Mouse (Mus musculus): ENCODE data around the gene Nectin2. TPM values are rescaled to one million over a fixed set of nuclear protein-coding genes. Genes with fewer than 3 reads are reported as not detected.

Gene Nectin2
- total RNA-seq, 2 experiments from 2014 or later, result 7.9 to 9.1 TPM

DNA sequence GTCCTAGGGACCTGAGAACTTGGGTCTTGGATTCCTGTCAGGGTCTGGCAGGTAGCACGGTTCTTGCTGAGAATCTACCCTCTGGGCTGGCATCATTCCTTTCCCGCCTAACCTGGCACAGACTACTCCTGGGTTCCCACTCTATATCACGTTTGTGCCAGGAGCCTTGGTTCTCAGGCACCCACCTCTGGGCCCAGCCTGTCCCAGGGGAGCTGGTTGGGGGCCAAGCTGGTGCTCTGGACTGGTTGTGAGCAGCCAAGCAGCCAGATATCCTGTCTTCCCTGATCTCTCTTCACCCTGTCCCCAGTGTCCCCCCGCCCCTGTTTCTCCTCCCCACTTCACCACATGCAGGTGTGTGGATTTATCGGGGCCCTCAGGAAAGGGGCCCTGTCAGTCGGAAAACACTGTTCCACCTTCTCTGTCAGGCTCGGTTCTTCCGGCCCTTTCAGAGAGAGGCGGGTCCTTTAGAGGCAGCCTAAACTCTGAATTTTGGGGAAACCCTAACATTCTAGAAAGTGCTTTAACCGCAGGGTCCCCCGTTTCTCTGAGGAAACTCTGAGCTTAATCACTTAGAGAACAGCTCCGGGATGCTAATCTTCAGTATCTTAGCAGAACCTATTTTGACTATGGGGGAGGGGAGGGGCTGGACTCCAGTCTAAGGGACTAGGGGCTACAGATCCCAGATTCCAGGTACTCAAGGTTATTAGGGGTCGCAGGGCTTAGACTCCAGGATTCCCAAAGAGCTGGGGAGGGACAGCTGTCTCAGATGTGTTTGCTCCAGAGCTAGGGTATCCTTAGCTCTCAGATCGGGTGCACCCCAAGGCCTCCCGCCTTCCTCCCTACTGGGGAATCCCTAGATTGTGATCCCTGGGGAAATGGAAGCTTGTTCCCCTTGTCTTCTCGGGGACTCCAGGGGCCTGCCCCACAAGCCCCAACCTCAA lies 19.4 kb upstream of the Nectin2 start:
- no peak for DNase-seq (ENCODE audit: extremely low spot score in 1 of 2, low spot score in 1 of 2)

DNA sequence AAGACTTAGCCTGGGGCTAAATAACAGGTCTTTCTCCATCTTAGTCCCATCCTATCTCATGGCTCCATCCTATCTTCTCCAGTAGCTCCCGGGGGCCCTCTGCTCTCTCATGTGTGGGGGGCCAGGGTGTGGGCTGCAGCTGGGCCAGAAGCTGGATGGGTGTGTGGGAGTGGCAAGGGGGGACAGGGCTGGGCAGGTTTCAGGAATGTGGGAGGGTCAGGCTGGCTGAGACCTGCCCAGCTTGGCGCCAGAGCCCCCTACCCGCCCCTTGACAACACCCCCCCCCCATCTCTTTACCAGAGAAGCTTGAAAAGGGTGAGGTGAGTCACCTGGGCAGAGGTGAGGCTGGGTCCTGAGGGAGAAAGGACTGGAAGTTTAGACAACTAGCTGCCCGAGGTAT lies 18.7 kb upstream of the Nectin2 start:
- DNase-seq (ENCODE audit: extremely low spot score in 1 of 2, low spot score in 1 of 2), result no peak

DNA sequence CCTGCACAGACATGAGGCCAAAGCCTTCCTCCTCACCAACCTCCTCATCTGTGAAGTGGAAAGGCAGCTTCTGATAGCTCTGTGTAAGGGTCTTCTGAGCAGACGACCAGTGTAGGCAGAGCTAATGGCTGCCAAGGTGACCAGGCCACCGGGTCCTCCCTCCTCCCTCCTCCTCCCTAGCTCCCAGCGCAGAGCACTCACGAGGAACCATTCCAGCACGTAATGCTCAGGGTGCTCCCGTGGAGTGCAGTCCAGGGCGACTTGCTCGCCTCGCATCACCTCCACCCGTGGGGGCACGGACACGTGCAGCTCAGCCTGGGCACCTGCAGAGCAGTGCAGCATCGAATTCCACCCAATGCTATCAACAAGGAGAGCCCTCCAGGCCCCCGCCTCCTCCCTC lies 18.0 kb upstream of the Nectin2 start:
- DNase-seq (ENCODE audit: extremely low spot score in 1 of 2, low spot score in 1 of 2), result no peak

DNA sequence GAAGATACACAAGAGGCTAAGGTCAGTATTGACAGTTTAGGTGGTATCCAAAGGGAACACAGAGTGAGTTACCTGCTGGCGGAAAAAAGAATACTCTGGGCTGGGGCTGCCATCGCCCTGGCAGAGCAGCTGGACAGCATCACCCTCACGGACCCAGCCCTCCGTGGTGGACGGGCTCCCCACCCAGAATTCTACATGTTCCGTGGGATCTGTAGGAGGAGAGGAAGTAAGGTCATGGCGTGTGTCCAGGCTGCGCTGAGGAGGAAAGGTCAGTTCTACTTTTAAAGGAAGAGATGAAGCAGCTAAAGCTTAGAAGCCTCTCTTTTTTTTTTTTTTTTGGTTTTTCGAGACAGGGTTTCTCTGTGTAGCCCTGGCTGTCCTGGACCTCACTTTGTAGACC lies 14.3 kb upstream of the Nectin2 start:
- no peak for DNase-seq (ENCODE audit: extremely low spot score in 1 of 2, low spot score in 1 of 2)

DNA sequence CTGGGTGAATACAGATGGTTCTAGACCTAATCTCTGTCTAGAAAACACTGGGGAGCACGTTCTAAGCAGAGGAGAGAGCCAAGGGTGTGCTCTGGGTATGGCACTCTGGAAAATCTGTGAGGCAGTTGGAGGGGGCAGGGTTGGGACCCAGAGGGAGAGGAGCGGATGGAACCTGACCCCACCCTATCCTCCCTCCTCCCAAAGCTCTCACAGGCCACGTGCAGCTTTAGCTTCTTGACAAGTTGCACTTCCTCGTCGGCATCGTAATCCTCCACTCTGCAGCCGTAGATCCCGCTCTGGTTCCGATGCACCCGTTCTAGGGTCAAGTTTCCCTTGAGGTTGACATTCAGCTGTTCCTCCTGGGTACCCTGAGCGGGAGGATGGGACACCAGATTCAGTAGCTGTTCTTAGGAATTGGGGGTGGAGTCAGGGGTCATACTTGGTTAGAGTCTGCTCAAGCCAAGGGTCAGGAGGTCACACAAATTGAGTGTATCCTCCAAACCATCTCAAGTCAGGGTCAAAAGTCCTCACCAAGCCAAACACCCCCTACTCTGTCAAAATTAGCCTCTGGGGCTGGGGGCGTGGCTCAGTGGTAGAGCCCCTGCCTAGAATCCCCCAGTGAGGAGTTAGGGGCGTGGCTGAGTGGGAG lies 13.7 kb upstream of the Nectin2 start:
- DNase-seq (ENCODE audit: extremely low spot score in 1 of 2, low spot score in 1 of 2), result no peak

DNA sequence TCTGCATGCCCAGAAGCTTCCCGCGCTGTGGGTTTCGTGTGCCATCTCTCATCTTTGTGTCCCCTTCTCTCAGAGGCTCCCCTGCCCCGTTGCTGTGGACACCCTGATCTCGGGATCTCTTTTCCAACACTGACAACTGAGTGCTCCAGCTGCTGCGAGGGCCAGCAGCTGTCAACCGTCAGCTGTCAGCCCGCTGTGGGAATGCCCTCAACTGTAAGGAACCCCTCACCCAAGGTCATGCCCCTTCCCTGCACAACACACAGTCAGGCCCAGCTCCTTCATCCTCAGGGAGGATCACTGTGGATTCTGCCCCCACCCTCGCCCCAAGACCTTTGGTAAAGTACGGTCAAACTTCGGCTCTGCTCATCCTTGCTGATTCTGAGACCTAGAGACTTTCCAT lies 12.0 kb upstream of the Nectin2 start:
- DNase-seq (ENCODE audit: extremely low spot score in 1 of 2, low spot score in 1 of 2), result no peak

- no peak for DNase-seq (ENCODE audit: extremely low spot score in 1 of 2, low spot score in 1 of 2)
These were observed 9.7 kb upstream of the Nectin2 start for GRCm38 (mm10) chr7:19760021-19760420.

DNA sequence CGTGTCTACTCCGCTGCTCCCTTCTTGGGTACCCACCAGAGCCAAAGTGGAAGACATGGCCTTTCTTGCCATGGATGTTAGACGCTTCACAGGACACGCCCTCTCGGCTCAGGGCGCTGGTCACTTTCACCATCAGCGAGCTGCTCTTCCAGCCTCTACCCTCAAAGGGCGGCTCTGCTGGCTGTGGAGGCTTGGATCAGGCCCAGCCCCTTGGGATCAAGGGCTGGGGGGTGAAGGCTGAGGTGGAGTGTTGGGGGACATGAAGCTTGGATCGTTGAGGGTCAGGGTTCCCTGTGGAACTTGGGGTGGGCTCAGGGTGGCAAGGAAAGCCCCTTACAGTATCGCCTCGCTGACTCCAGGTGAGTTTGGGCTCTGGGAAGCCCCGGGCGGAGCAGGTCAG lies 8.3 kb upstream of the Nectin2 start:
- DNase-seq (ENCODE audit: extremely low spot score in 1 of 2, low spot score in 1 of 2), result no peak

- no peak for DNase-seq (ENCODE audit: extremely low spot score in 1 of 2, low spot score in 1 of 2)
These were observed 5.8 kb upstream of the Nectin2 start for GRCm38 (mm10) chr7:19755851-19756786.

DNA sequence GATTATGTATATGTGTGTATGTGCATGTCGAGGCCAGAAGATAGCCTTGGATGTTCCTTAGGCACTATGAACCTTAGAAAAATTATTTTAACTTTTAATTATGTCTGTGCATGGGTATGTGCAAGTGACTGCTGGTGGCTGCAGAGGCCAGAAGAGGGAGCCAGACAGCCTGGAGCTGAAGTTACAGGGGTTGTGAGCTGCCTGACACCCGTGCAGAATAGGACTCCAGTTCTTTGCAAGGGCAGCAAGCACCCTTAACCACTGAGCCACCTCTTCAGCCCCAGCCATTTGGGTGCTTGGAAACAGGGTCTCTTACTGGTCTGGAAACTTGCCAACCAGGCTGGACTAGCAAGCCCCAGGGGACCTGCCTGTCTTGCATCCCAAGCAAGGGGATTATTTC lies 4.7 kb upstream of the Nectin2 start:
- no peak for DNase-seq (ENCODE audit: extremely low spot score in 1 of 2, low spot score in 1 of 2)

GRCm38 (mm10) chr7:19754065-19754464 lies 3.8 kb upstream of the Nectin2 start:
- no peak for DNase-seq (ENCODE audit: extremely low spot score in 1 of 2, low spot score in 1 of 2)

GRCm38 (mm10) chr7:19753587-19753986 lies 3.3 kb upstream of the Nectin2 start:
- no peak for DNase-seq (ENCODE audit: extremely low spot score in 1 of 2, low spot score in 1 of 2)

GRCm38 (mm10) chr7:19752652-19753051 lies 2.4 kb upstream of the Nectin2 start:
- DNase-seq (ENCODE audit: extremely low spot score in 1 of 2, low spot score in 1 of 2), result no peak

DNA sequence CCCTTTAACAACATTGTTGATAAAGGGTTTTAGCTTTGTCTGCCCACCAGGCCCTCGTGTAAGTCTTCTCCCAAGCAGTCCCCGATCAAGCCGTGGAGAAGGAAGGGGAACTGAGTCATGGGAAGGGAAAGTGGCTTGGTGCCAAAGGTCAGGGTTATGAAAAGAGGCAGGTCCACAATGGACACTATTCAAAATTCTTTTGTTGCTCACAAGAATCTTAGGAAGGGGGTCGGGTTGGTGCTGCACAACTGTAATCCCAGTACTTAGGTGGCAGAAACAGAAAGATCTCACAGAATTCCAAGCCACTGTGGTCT lies 744 bp upstream of the Nectin2 start:
- DNase-seq (ENCODE audit: extremely low spot score in 1 of 2, low spot score in 1 of 2), result no peak

GRCm38 (mm10) chr7:19749389-19750216 lies 680 bp downstream of the Nectin2 start:
- peak; percentile 92 to 94 for DNase-seq (ENCODE audit: extremely low spot score in 1 of 2, low spot score in 1 of 2)

DNA sequence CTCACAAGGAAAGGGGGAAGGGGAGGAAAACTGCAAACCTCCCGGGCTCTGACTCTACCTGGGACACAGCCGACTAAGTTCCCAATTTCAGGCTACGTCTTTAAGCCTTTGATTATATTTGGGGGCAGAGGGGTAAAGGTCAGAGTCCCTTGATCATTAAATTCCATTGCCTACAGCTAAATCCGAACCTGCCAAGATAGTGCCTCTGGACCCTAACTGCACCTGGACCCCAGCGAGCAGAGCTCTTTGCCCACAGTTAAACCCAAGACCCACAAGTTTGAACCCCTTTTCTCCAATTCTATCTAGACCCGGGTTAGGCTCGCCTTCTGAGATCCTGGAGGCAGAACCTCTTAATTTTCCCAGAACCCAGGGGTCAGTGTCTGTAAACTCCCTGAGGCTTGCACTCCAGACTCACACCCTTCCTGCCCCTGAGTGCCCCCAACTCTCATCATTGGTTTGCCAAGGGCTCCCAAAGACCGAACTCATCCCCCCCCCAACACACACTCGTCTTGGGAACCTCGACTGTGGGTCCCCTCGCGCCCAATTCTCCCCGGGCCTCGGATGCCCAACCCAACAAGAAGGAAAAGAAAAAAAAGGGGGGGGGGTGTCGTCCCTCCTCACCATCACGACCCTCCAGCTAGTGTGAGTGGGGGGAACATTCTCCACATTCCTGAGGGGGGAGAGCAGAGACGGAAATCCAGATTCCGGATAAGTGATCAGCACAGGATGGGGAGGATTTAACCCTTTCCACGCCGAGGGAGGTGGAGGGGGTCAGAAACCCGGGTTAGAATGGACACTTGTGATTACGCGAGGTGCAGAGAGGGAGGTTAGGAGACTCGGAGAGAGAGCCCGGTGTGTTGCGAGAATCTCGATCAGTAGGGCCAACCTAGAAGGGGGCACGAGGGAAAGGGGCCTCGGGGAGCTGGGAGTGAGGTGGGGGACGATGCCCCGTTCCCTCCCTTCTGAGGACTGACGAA lies 1.8 kb downstream of the Nectin2 start:
- DNase-seq (ENCODE audit: extremely low spot score in 1 of 2, low spot score in 1 of 2), result no peak

GRCm38 (mm10) chr7:19747420-19748218 lies 2.7 kb downstream of the Nectin2 start:
- DNase-seq (ENCODE audit: extremely low spot score in 1 of 2, low spot score in 1 of 2), result no peak

Data from layer of hippocampus, postnatal 25 days (tissue).